Mouse (Mus musculus) ES-CJ7 (cell line): ENCODE results near the gene Cmbl.

Experiments
- DNase-seq: peaks from one replicate; pipeline ENCODE4 v3.0.0; 2011; ENCODE audit warnings: low read depth, low spot score

Gene Cmbl

DNA sequence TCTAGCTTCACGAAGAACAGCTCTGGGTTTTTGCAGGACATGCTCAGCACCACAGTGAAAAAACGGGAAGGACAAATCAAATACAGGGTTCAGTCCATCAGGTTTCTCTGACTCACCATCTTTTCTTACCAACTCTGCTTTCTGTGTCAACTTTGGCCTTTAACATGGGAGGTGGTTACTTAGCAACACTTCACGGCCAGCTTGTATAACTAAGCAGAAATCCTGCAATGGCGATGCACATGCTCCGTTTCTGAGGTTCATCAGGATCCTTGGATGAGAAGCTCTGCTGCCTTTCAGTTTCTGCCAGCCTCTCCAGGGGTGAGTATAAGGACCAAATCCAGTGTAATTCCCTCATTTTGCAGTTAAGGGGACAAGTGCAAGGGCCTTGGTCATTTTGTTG, at the start of gene Cmbl:
TSS of gene Cmbl (plus strand) at position 206 of the 400 bp plus-strand sequence.
- DNase-seq, result no peak

DNA sequence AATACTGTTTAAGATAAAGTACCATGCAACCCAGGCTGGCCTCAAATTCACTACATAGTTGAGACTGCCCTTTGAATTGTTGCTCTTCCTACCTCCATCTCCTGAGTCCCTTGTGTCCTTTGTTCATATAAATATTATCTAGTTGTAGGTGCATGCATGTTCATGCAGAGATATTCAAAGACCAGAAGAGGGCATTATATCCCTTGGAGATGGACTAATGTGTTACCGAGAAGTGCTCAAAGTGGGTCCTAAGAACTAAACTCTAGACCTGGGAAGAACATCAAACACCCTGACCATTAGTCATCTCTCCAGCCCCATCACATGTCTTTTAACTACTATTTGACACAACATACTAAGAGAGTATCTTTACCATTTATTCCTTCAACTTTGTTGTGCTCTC, 48.0 kb upstream of the Cmbl start:
- DNase-seq, result no peak

DNA sequence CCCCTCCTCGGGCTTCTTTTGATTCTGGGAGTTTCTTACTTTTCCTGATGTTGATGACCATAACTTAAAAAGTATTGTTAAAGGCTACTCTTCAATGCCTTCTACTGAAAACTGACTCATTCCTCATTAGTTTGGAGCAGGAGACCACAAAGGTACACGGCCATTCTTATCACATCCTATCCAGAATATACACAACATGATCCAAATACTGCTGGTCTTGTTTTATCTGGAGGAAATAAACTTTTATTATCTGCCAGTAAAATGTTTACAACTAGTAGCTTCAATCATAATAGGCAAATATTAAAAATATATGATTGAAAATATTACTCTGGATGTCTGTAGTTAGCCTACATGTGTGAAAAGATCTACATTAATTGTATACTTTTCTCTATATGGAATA, 46.8 kb upstream of the Cmbl start:
- no peak for DNase-seq

DNA sequence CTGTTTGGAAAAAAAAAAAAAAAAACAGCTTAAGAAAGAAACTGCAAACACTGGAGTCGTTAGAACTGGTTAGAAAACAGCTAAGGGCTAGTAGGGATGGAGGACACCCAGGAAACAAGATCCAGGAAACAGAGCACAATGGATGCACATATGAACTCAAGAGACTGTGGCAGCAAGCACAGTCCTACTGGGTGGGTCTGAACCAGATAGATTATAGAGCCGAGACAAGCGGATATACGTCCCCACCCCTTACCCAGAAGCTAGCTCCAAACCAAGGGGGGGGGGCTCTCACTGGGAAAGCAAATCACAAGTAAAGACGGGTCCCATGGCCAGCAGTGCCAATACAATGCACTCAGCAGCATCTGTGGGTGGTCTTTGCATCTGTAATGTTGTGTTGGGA, 46.2 kb upstream of the Cmbl start:
- peak; percentile 24 for DNase-seq

DNA sequence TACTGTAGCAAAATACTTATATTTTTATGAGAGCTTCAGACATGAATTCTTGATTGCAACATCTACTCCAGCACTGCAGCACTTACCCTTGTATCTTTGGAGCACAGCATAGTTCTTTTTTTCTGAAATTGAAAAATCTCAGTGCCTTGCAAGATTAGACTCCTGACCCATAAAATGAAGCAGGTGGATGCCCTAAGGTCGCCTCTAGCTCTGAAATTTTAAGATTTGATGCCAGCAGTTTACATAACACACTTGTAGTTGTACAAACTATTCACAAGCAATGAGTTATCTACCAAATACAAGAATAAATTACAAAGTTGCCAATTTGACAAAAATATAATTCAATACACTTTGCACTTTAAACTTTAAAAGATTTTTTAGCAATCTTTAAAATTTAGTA, 38.7 kb upstream of the Cmbl start:
- DNase-seq, result no peak

DNA sequence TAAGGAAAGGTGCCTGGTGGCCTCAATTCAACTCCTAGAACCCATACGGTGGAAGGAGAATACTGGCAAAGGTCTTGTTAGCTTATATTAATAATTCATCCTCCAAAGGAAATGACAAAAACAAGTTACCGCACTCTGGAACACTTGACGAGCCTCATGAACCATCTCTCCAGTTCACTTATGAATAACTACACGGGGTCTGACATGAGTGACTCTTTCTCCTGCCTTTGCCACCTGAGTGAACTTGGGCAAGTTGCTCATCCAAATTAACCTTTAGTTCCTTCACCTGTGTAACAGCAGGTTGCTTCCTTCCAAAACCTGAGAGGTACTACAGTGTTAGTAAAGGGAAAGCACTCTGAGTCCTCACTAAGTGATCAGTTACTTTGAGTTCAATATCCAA, 36.7 kb upstream of the Cmbl start:
- no peak for DNase-seq

DNA sequence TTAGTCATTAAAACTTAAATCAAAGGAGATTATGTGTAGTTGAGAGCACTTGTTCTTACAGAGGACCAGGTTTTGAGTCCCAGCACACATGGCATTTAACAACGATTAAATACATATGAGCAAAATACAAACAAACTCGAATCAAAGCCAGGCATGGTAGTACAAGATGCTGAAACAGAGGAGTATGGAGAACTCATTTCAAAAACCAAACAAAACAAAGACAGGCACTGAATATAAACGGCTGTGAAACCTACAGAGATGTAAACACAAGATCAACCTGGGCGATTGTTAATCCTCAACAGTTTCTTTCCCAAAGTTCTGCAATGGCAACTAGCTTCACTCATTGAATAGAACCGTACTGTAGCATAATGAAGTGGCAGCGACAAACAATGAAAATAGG, 36.1 kb upstream of the Cmbl start:
- no peak for DNase-seq

DNA sequence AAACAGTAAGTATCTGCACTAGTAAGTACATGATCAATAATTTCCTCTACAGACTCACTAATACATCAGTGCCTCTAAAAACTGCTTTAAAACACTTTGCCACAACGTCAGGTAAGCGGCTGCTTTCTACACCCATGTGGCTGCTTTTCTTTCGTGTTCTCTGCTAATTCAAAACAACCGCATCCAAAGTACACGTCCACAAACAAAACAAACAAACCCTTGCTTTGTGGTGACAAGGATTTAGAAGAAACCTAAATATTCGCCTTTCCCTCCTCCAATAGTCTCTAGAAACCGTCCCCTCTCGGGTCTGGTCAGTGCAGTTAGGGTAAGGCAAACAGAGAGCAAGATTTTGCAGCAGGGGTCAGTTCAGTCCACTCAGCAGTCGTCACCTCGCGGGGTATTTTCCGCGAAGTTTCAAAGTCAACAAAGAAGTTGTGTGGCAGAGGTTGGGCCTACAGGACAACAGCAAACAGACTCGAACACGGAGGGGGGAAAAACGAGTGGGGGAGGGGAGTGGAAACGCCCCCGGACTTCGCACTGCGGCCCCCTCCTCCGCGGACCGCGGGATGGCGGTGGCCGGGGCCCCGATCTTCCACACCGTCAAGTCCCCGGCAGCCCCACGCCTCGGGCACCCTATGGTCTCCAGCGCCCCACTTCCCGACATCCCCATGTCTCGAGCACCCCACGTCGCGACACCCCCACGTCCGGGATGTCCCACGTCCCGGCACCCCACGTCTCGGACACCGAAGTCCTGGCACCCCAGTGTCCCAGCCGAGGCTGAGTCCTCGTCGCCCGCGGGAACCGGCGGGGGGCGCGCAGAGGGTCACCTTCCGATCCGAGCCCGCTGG, 35.2 kb upstream of the Cmbl start:
- no peak for DNase-seq

DNA sequence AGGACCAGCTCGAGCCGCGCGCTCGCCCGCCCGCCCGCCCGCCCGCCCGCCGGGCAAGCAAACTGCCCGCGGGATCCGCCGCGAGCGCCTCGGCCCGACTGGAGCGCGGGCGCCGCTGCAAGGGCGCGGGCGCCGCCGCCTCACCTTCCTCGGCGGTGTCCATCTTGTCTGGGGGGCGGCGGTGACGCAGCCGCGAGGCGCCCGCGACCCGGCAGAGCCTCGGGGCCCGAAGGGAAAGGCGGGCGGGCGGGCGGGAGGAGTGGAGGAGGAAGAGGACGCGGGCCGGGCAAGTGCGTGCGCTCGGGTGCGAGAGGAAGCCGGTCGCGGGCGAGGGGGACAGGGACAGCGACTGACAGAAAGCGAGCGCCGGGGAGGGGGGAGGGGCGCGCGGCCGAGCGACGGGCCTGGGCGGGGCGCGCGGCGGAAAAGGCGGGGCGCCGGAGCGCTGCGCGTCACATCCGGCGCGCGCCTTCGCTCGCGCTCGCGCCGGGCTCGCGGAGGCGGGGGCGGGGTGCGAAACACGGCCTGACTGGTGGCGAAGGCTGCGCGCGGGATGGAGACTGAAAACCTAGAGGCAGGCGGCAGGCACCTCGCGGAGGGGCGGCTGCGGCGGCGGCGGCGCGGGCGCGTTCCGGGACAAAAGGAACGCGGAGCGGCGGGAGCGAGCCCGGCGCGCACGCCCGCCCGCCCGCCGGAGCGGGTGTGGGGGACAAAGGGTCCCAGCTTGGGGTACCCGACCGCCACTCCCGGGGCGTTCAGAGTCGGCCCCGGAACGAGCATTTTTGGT, 34.3 kb upstream of the Cmbl start, which contains the start of gene March6:
TSS of gene March6 (minus strand) at position 395 of the 787 bp plus-strand sequence.
- DNase-seq, result peak; percentile 82

DNA sequence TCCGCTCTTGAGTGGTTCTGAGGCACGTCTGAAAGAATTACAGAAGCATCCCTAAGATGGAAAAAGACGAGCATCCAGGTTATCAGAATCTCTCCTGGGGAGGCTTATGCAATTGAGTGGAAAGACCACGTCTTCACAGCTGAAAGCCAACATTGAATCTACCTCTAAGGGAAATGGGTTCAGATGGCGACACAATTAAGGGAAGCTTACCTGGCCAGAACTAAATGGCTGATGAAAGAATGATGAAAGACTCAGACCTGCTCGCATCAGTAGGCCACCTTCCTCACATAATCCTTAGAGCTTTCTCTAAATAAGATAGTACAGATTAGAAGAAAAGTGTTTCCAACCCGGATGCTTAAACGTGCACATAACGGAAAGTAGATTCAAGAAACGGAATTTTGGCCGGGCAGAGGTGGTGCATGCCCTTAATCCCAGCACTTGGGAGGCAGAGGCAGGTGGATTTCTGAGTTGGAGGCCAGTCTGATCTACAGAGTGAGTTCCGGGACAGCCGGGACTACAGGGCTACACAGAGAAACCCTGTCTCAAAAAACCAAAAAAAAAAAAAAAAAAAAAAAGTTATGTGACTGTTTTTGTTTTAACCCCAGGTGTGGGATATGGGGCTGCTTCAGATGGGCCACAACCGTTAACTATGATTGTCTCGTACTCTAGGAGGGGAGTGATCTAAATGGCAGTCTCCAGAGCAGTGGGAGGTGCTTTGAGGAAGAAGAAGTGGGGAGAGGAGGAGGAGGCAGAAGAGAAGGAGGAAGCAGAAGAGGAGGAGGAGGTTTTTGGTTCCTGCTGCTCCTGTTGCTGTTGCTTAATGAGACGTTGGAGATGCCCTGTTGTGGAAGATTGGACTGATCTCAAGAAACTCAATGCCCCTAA, 33.5 kb upstream of the Cmbl start:
- DNase-seq, result no peak

DNA sequence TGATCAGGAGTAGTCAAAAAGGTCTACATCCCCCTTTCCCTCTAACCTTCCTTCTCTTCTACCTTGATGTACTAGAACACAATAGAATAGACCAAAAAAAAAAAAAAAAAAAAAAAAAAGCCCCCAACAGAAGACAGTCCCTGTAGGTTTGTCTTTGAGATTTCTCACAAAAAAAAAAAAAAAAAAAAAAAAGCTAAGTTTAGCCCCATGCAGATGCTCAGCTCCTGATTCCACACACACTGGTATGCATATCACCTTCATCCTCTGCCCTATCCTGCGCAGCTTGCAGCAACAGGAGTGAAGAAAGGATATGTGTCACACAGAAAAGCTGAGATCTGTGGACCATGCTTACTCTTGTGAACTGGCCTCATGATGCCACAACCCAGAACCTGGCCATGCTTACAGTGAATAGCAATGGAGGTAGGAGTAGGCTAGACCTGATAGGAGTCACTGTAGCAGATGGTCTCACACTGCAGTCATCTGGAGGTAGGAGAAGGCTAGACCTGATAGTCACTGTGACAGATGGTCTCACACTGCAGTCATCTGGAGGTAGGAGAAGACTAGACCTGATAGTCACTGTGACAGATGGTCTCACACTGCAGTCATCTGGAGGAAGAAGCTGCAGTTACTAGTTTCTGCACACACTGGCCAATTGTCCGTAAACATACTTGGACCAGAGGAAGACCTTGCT, 32.7 kb upstream of the Cmbl start:
- no peak for DNase-seq

DNA sequence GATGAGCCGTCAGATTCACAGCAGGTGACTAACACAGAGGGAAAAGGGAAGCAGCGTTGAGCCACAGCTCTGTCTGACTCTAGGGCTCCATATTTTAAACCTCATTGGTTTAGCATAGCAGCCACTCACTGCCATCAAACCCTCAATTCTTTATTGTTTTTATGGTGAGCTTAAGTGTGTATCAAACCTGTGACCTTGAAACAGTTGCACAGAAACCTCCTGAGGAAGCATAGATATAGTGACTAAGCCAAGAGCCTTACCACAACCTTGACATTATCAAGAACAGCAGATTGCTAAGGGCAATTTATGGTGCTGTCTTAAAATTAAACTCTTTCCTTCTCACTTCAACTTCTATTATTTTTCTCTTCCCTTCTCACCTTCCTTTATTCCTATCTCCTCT, 31.7 kb upstream of the Cmbl start:
- no peak for DNase-seq

DNA sequence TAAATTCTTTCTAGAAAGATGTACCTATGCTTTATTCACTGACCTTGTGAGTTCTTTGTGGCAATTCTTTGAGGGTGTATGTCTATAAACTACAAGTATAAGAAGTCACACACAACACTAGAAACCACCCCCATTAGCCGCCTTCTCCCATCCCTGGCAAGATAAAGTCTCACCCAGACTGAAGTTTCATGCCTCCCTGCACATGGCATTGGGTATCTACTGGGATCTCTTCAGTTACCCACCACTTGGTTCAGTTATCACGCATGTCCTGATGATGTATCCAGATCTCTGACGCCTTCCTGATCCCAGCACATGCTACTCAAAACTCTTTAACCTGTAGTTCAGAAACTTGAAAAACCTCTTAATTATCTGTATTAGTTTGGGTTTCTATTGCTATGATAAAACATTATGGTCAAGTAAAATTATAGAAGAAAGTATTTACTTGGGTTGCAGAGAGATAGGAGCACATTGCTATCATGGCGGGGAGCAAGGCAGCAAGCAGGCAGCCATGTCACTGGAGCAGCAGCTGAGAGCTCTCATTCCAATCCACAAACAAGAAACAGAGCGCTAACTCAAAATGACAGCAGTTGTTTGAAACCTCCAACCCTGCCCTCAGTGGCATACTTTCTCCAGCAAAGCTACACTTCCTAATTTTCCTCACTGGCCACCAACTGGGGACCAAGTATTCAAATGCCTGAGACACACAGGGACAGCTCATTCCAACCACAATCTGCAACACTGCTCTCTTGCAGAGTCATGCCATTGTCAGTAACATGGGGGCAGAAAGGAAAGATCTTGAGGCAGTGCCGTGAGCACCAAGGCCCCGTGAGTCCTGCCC, 30.5 kb upstream of the Cmbl start:
- no peak for DNase-seq

DNA sequence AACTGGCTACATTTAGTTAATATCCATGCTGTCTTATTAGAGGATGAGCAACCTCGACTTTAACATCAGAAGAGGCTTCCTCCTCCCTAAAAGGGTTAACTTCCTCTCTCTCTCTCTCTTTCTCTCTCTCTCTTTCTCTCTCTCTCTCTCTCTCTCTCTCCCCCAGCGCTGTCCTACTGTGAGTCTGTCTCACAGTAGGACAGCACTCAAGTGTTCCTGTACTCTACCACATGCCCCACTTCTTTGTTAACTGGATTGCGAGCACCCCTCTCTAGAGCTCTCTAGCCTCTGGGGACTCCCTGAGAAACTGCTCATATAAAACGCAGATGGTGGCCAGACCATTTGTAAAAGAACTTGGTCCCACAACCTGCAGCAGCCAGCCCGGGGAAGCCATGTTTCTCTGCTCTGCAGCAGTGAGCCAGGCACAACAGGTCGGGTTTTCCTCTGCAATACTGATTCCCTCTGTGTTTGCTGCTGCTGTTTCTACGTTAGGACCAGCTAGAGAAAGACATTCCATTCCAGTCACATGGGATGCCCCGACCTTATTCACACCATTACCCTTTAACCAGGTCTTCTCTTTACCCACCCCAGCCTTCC, 29.8 kb upstream of the Cmbl start:
- DNase-seq, result no peak

DNA sequence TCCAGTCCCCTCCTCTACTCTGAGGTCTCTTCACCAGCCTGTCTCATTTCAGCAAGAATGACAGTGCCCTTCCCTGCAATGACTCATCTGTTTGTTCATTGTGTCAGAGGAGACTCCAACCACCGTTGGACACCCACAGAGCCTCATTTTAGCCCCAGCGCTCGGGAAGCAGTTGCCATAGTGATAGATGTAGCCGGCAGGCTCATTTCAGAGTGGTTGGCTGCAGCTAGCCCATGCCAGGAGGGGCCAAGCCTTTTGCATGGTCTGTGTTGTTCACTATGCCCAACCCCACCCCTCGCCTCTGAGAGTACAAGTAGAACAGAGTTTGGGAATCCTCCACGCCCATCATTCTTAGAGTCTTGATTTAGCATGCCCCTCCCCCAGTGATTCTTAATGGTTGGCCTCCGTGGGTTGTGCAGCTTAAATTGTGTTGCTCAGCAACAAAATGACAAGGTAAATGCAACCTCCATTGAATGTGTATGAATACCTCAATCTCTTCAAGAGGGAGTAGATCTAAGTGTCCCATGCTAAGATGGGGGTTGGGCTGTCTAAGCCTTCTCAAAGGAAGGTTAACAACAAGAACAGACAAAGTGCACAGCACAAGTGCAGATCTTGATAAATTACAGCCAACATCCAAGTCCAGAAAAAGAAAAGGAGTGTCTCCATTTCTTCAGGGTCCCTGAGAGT, 29.0 kb upstream of the Cmbl start:
- DNase-seq, result peak; percentile 82

DNA sequence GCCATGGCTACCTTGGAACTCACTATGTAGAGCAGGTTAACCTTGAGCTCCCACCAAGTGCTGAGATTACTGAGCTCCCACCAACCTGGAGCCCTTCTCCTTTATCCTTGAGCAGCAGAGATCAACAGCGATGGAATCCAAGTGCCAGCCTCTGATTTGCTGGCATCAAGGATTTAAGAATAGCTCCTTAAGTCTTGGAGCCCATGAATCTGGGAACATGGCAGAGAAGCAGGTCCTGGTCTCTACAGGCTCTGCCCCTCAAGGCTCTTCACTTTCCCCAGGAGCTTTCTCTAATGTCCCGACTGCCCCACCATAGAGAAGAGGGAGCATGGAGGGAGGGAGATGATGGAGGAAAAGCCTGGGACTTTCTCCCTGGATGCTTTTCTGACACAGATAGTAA, 27.5 kb upstream of the Cmbl start:
- DNase-seq, result no peak

DNA sequence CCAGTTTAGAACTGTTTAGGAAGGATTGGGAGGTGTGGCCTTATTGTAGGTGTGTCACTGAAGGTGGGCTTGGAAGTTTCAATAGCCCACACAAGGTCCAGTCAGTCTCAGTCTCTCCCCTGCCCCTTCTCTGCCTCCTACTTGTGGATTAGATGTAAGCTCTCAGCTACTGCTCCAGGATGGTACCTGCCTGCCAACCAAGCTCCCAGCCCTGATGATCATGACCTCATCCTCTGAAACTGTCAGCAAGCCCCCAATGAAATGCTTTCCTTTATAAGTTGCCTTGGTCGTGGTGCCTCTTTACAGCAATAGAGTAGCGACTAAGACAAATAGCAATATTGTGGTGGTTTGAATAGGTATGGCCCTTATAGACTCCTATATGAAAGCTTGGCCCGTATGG, 26.8 kb upstream of the Cmbl start:
- DNase-seq, result no peak

DNA sequence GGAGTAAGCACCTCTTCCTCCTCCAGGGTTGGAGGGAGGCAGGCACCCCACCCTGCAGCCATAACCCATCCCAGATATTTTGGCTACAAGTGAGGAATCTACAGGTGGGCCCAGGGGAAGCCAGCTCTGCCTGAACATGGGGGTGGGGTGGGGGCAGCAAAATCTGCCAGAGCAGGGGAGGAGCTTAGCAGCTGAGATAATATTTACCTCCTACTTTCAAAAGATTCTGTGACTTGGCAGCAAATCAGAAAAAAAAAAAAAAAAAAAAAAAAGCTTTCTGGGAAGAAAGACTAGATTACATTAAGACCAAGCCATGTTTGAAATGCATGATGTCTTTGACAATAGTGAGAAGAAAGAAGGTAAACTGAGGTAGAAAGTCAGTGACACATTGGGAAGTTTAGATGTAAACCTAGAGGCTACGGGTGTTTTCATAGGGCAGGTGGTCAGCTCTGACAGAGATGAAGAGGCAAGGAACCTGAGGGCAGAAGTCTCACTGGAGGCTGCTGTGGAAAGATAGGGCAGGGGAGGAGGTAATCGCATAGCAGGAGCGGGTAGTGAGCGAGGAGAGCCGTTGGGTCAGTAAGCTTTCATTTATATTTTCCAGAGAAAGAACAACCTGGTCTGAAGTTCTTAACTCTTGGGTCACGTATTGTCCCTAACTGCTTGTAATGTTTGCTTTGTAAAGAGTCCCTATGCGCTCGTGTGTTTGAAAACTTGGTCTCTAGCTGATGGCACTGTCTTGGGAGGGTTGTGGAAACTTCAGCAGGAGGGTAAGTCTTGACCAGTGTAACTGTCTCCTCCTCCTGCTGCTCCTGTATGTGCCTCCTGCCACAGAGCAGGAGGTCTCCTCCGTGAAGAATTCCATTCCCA, 25.3 kb upstream of the Cmbl start:
- DNase-seq, result no peak

DNA sequence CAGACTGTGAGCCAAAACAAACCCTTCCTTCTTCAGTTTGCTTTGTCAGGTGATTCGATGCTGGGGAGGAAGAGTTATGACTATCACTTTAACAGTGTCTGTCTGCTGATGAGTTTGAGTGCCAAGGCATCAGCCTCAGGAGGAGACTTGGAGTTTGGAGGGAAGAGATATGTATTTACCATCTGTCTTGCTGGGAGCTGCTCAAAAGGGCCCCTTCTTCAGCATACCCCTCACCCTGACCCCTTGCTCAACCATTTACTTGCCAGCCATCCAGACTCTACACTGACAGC, 24.7 kb upstream of the Cmbl start:
- DNase-seq, result no peak
